Mouse (Mus musculus): ENCODE data around the gene Otos.
A peak's percentile ranks its signal among the peaks of the same experiment; 100 is the strongest.

Gene Otos

DNA sequence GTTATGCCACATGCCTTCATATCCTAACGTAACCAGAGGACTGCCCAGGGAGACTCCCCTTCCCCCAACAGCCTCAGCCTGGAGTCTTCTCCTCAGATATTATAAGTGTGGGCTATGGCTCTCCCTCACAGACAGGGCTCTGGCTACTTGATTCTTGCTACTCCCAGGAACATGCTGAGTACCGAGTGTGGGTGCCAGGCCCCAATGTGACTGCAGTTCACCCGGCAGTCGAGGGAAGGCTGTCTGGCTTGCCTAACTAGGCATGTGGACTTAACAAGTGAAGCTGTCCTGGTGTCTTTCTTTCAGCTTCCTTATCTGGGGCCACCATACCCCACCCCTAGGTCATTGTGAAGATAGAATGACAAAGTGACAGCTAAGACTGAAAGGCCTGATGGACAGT lies 5.0 kb downstream of the Otos start:
- no peak overlapping the region for H3K4me3 ChIP-seq (replicated peaks; ENCODE audit: low read length)
- H3K9me3 ChIP-seq (ENCODE audit: low read length) = no peaks in the 10 kb centered on the region
- H3K36me3 ChIP-seq (ENCODE audit: insufficient read depth, low read length) = peaks cover 14% of the 10 kb centered on the region
- TF ChIP-seq POU5F1 (IDR thresholded peaks at IDR 0.05; ENCODE audit: borderline replicate concordance, low read length) = no peak
- peaks cover 46% of the 10 kb centered on the region for H3K4me1 ChIP-seq (replicated peaks; ENCODE audit: low read depth, low read length)
- H3K27me3 ChIP-seq (ENCODE audit: insufficient read depth, low read length) = peaks cover 21% of the 10 kb centered on the region

GRCm38 (mm10) chr1:92641514-92642272 lies 6.9 kb downstream of the Otos start, which contains the start of gene Cops9:
Cops9 (minus strand) TSS chr1:92641985.
- Histone ChIP-seq H3K27me3 (ENCODE audit: insufficient read depth, low read length) (peaks cover 15% of the 10 kb centered on the region), H3K4me1 (replicated peaks; ENCODE audit: low read depth, low read length) (peaks cover 37% of the 10 kb centered on the region), H3K9me3 (ENCODE audit: low read length) (no peaks in the 10 kb centered on the region), H3K36me3 (ENCODE audit: insufficient read depth, low read length) (peaks cover 34% of the 10 kb centered on the region), H3K4me3 (replicated peaks; ENCODE audit: low read length) (peak within 1 kb of the TSS; percentile 92)
- TF ChIP-seq NANOG (IDR thresholded peaks at IDR 0.05; ENCODE audit: borderline replicate concordance, low read length) (no peak), POU5F1 (IDR thresholded peaks at IDR 0.05; ENCODE audit: borderline replicate concordance, low read length) (no peak), CTCF (conservative IDR thresholded peaks at IDR 0.05; ENCODE audit: low read length) (no peak)

- no peaks in the 10 kb centered on the region for H3K9me3 ChIP-seq (ENCODE audit: low read length)
- H3K4me1 ChIP-seq (replicated peaks; ENCODE audit: low read depth, low read length) = peaks cover 37% of the 10 kb centered on the region
Observed at GRCm38 (mm10) chr1:92640393-92640792, 8.2 kb downstream of the Otos start.

DNA sequence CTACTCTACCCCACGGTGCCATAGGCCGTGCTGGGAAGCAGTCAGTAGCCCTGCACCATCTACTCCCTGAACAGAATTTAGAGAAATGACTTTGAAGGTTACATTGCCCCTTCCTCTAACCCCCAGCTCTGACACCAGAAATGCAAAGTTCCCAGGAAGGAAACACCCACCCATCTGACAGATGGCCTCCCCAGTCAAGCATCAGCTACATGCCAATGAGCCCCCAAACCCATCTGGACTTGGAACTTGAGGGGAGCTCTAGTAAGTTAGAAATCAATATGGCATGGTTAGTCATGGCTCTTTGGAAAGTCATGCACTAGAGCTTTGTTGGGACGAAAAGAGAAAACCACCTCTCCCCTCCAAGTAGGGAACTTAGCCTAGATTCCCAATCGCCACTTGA lies 9.9 kb downstream of the Otos start:
- TF ChIP-seq CTCF (conservative IDR thresholded peaks at IDR 0.05; ENCODE audit: low read length) (no peak), POU5F1 (IDR thresholded peaks at IDR 0.05; ENCODE audit: borderline replicate concordance, low read length) (no peak), NANOG (IDR thresholded peaks at IDR 0.05; ENCODE audit: borderline replicate concordance, low read length) (no peak)
- Histone ChIP-seq H3K36me3 (ENCODE audit: insufficient read depth, low read length) (peaks cover 45% of the 10 kb centered on the region), H3K4me3 (replicated peaks; ENCODE audit: low read length) (no peak overlapping the region), H3K27me3 (ENCODE audit: insufficient read depth, low read length) (no peaks in the 10 kb centered on the region), H3K4me1 (replicated peaks; ENCODE audit: low read depth, low read length) (peaks cover 43% of the 10 kb centered on the region), H3K9me3 (ENCODE audit: low read length) (no peaks in the 10 kb centered on the region)

More at GRCm38 (mm10) chr1:92640393-92640792, 8.2 kb downstream of the Otos start:
- TF ChIP-seq POU5F1 (IDR thresholded peaks at IDR 0.05; ENCODE audit: borderline replicate concordance, low read length) = no peak
- TF ChIP-seq CTCF (conservative IDR thresholded peaks at IDR 0.05; ENCODE audit: low read length) = no peak
- no peak for TF ChIP-seq NANOG (IDR thresholded peaks at IDR 0.05; ENCODE audit: borderline replicate concordance, low read length)
- H3K27me3 ChIP-seq (ENCODE audit: insufficient read depth, low read length) = peaks cover 4% of the 10 kb centered on the region
- H3K36me3 ChIP-seq (ENCODE audit: insufficient read depth, low read length) = peaks cover 45% of the 10 kb centered on the region
- H3K4me3 ChIP-seq (replicated peaks; ENCODE audit: low read length) = peak overlapping the region; percentile 92; the same call in 1 of the 2 replicates

GRCm38 (mm10) chr1:92638181-92638580 lies 10.5 kb downstream of the Otos start:
- no peaks in the 10 kb centered on the region for H3K9me3 ChIP-seq (ENCODE audit: low read length)
- peaks cover 45% of the 10 kb centered on the region for H3K36me3 ChIP-seq (ENCODE audit: insufficient read depth, low read length)
- H3K4me3 ChIP-seq (replicated peaks; ENCODE audit: low read length) = no peak overlapping the region
- peaks cover 43% of the 10 kb centered on the region for H3K4me1 ChIP-seq (replicated peaks; ENCODE audit: low read depth, low read length)
- TF ChIP-seq CTCF (conservative IDR thresholded peaks at IDR 0.05; ENCODE audit: low read length) (no peak), POU5F1 (IDR thresholded peaks at IDR 0.05; ENCODE audit: borderline replicate concordance, low read length) (no peak), NANOG (IDR thresholded peaks at IDR 0.05; ENCODE audit: borderline replicate concordance, low read length) (no peak)
- no peaks in the 10 kb centered on the region for H3K27me3 ChIP-seq (ENCODE audit: insufficient read depth, low read length)

DNA sequence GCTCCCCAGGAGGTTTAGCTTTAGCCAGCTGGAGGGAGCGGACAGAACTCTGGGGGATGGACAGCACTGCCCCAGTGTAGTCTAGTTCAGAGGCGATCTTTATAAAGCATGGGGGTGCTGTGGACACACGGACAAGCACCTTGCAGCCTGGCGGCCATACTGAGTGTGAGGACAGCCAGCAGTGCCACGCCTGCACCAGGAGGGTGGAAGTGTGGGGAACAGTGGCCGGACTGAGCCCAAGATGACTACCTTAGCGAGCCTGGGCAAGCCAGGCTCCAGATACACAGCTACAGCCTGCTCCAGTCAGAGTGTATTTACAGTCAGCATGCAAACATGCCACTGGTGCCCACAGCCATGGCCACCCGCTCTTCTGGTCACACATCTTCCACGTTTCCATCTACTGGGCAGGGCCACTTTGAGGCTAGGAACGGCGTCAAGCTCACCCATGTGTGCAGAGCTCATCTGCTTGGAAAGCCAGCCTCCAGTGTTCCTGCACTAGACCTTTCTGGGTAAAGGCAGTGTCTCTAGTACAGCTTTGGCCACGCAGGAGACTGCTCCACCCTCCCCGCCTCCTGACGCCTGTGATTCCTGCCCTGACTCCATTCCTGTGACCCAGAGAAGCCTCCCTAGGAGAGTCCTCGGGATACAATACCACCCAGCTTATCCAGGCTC lies 11.0 kb downstream of the Otos start:
- no peak for TF ChIP-seq CTCF (conservative IDR thresholded peaks at IDR 0.05; ENCODE audit: low read length)
- TF ChIP-seq POU5F1 (IDR thresholded peaks at IDR 0.05; ENCODE audit: borderline replicate concordance, low read length) = no peak
- no peak for TF ChIP-seq NANOG (IDR thresholded peaks at IDR 0.05; ENCODE audit: borderline replicate concordance, low read length)
- H3K27me3 ChIP-seq (ENCODE audit: insufficient read depth, low read length) = no peaks in the 10 kb centered on the region
- peaks cover 43% of the 10 kb centered on the region for H3K4me1 ChIP-seq (replicated peaks; ENCODE audit: low read depth, low read length)
- H3K4me3 ChIP-seq (replicated peaks; ENCODE audit: low read length) = no peak overlapping the region
- H3K36me3 ChIP-seq (ENCODE audit: insufficient read depth, low read length) = peaks cover 45% of the 10 kb centered on the region
- no peaks in the 10 kb centered on the region for H3K9me3 ChIP-seq (ENCODE audit: low read length)

DNA sequence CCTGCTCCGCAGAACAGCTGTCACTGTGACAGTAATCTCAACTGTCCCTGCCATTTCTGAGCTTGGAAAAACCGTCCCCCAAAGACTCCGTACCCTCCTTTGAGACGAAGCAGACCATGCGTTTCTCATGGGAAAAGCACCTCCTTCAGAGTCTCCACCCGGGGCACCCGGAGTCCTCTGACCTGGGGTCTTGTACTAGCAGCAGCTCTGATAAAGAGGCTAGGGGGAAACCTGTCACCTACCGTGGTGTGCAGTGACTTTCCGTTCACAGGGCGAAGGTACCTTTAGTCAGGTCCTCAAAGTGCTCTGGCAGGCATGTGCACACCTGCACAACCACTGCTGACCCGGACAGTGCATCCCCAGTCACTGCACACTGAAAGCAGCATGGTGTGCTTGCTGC lies 12.0 kb downstream of the Otos start:
- Histone ChIP-seq H3K9me3 (ENCODE audit: low read length) (no peaks in the 10 kb centered on the region), H3K36me3 (ENCODE audit: insufficient read depth, low read length) (peaks cover 45% of the 10 kb centered on the region), H3K27me3 (ENCODE audit: insufficient read depth, low read length) (no peaks in the 10 kb centered on the region), H3K4me1 (replicated peaks; ENCODE audit: low read depth, low read length) (peaks cover 37% of the 10 kb centered on the region), H3K4me3 (replicated peaks; ENCODE audit: low read length) (no peak overlapping the region)
- TF ChIP-seq CTCF (conservative IDR thresholded peaks at IDR 0.05; ENCODE audit: low read length) (no peak), POU5F1 (IDR thresholded peaks at IDR 0.05; ENCODE audit: borderline replicate concordance, low read length) (no peak), NANOG (IDR thresholded peaks at IDR 0.05; ENCODE audit: borderline replicate concordance, low read length) (no peak)

- no peaks in the 10 kb centered on the region for H3K27me3 ChIP-seq (ENCODE audit: insufficient read depth, low read length)
- H3K4me3 ChIP-seq (replicated peaks; ENCODE audit: low read length) = no peak overlapping the region
- H3K36me3 ChIP-seq (ENCODE audit: insufficient read depth, low read length) = peaks cover 45% of the 10 kb centered on the region
- no peaks in the 10 kb centered on the region for H3K9me3 ChIP-seq (ENCODE audit: low read length)
- no peak for TF ChIP-seq POU5F1 (IDR thresholded peaks at IDR 0.05; ENCODE audit: borderline replicate concordance, low read length)
- peaks cover 33% of the 10 kb centered on the region for H3K4me1 ChIP-seq (replicated peaks; ENCODE audit: low read depth, low read length)
Observed at GRCm38 (mm10) chr1:92636015-92636414, 12.6 kb downstream of the Otos start.

Data from E14TG2a.4 (cell line).